Mouse (Mus musculus) megakaryocyte, embryonic 14.5 days (primary cell): ENCODE data around the gene Gm49320.

Experiments
- FLI1 ChIP-seq: IDR thresholded peaks from 2 replicates; pipeline ENCODE4 v1.6.1; 2012; ENCODE audit warnings: low read length, inconsistent platforms, mixed read lengths
- GATA1 ChIP-seq: IDR thresholded peaks from 3 replicates; pipeline ENCODE4 v1.6.1; 2012; ENCODE audit warnings: mixed read lengths, low read length, inconsistent platforms, borderline replicate concordance

DNA sequence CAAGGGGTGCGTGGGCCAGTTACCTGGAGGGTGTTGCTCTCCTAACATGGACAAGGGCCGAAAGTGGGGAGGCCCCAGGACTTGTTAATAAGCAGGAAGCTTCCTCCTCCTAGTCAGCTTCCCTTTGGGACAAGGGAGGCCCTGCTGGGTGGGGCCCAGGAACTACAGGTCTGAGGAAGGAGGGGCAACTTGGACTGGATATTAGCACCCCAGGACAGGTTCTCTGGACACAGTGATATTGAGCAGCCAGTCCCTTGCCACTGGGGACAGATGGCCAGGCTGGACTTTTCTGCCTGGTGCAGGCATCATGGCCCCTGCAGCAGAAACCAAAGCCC lies 31.7 kb upstream of the Gm49320 start:
- TF ChIP-seq GATA1 (no peak), FLI1 (no peak)
